Mouse (Mus musculus) adrenal gland, adult 18-20 months (tissue): ENCODE results near the gene Irak4. TPM values are rescaled to one million over a fixed set of nuclear protein-coding genes. Genes with fewer than 3 reads are reported as not detected.

Source experiments
- DNase-seq, 2 experiments: peaks; one replicate each; pipeline ENCODE4 v3.0.0; 2021 to 2022; ENCODE audit warnings: low spot score in 2 of 2
- total RNA-seq, 2 experiments: library from RNA; stranded (reverse); gene quantifications; 1 replicate in 1 of 2; 2 replicates in 1 of 2; pipeline ENCODE4 v1.2.3; 2021

Gene Irak4
- total RNA-seq, 2 experiments from 2014 or later = 9.8 to 11.1 TPM

- DNase-seq = peak in 1 of 2 experiments; percentile 11
Measured at GRCm38 (mm10) chr15:94616036-94616435, 72.6 kb downstream of the Irak4 start.

DNA sequence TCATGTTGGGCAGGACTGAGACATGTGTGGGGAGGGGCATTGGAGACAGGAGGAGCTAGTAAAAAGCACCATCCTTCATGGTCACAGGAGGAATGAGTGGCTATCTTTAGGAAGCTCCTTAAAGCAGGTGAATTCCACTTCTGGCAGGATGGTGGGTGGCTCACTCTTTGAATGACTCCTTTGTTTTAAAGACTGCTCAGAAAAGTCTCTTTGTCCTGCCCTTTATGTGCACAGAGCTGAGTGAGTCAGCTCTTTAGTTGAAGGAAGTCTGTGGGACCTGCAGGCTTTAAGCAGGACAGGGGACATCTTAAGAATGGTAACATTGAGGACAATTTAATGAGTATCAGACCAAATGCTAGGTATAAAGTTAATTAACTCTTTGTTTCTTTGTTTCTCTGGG, 77.5 kb downstream of the Irak4 start:
- no peak for DNase-seq

- DNase-seq = no peak
Measured at GRCm38 (mm10) chr15:94628463-94628829, 85.0 kb downstream of the Irak4 start.

GRCm38 (mm10) chr15:94628830-94629601, 85.6 kb downstream of the Irak4 start, which contains the start of gene Tmem117:
Tmem117 (plus strand) TSS chr15:94629232.
- peak; percentile 44 to 53 for DNase-seq

DNA sequence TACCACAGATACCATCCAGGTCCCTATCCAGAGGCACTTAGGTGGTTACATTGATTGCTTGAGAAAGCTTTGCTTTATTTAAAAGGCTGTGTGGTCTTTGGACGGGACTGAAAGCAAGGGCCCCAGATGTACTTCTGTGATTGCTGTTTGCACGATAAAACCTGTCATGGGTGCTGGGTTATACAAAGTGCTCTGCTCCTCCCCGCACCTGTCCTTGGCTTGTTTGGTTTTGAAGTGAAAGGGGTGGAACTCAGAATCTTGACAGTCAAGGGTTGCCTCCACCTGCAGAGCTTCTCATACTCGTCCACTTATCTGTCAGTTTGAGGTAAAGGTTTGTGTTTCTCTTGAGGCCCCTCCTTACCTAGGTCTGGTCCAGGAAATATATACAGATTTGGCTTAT, 87.1 kb downstream of the Irak4 start:
- DNase-seq = no peak

Other genes with a start within 250 kb of the Irak4 start
- gene Adamts20, start 78.2 kb upstream of the Irak4 start, total RNA-seq = 1 to 10 TPM; 1.7 to 2.3 TPM
- 1 to 10 TPM; 3.4 to 3.6 TPM for gene Pus7l, start 96 bp upstream of the Irak4 start, total RNA-seq
- gene Twf1, start 46.2 kb downstream of the Irak4 start, total RNA-seq = 10 to 100 TPM; 81.2 to 87.1 TPM
- 1 to 10 TPM; 3.1 to 3.3 TPM for gene Tmem117, start 85.6 kb downstream of the Irak4 start, total RNA-seq